Comparison of ENCODE assay signal across 13 mouse cellular contexts in the genomic region with DNA sequence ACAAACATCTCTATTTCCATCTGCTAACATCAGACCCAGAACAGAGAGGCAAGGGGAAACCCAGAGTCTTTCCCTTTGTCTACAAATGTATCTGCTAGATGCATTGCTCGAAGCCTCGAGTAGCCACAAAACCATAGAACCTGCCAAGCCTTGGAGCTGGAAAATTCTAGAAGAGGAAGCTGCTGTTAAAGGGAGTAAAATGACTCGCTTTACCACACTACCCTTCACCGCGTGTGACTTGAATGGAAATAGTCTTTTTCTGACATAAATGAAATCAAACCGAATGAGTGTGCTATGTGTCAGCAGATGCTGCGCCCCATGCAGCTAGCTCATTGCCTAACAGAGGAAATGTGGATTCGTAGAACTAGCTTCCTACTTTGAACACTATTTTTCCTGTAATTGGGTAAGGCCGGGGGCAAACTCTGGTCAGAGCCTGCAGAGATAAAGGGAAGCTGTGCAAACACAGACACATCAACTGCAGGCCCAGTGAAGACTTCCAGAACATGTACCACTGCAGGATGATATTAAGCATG.
DNase-seq lines count a peak whose midpoint lies in the region; ATAC-seq and TF ChIP-seq lines count a peak whose summit lies in the region.
"Had no signal": no experiment of that assay in that cellular context is flagged by ENCODE, and none has a peak within 500 bp of the region (broad histone marks: within the 10 kb centered on the region; RNA-seq: fewer than 3 reads in every experiment).

No protein-coding gene starts in this region.

- DNase-seq in lung, adult 18-20 months, result peak; percentile 21 to 46
- no peak for DNase-seq in lung, adult 2 months
- DNase-seq in c-Kit-positive CD71-negative TER-119-negative erythroid progenitor cells, embryonic 14.5 days (ENCODE audit: low read depth), result peak; percentile 50
- no peak for DNase-seq in cerebellum, adult 9-10 months
- no peak for DNase-seq in right cerebral cortex, postnatal 14 days
- no peak for DNase-seq in left cerebral cortex, adult 11 months (ENCODE audit: low spot score)
- DNase-seq: kidney, adult 11 months had no signal

- 64% methylated on average over 9 of the region's 9 CpGs for WGBS in lung, adult 2 months

- TF ChIP-seq CTCF in lung, adult 2 months (IDR thresholded peaks at IDR 0.05; ENCODE audit: insufficient read depth, low read length), result no peak

- no peak overlapping the region for H3K4me3 ChIP-seq in lung, adult 2 months (replicated peaks; ENCODE audit: extremely low read depth, low read depth, low read length)
- H3K4me3 ChIP-seq: embryonic facial prominence, embryonic 10.5 days; heart, embryonic 15.5 days; lung, embryonic 15.5 days; neural tube, embryonic 12.5 days had no signal

- peak; percentile 85 for ATAC-seq in megakaryocyte, adult 5-6 weeks (ENCODE audit: poor library complexity, severe bottlenecking)
- ATAC-seq: forebrain, embryonic 16.5 days had no signal

- TF ChIP-seq POLR2A in lung, adult 2 months (IDR thresholded peaks at IDR 0.05; ENCODE audit: borderline replicate concordance, extremely low read depth, low read depth, low read length), result no peak

- H3K4me1 ChIP-seq in lung, adult 2 months (ENCODE audit: control insufficient read depth, insufficient read depth, low read length), result no peaks in the 10 kb centered on the region; the same call in 1 of the 2 replicates
- H3K4me1 ChIP-seq: embryonic facial prominence, embryonic 10.5 days; heart, embryonic 15.5 days; lung, embryonic 15.5 days; neural tube, embryonic 12.5 days had no signal

Comparison
In these comparisons a context has a peak if more than half of its experiments do, and no peak if none do; other contexts are left out.
1. DNase-seq: peak in lung, adult 18-20 months (2 of 2) and c-Kit-positive CD71-negative TER-119-negative erythroid progenitor cells, embryonic 14.5 days (single experiment); none in lung, adult 2 months (single experiment), cerebellum, adult 9-10 months (single experiment), right cerebral cortex, postnatal 14 days (single experiment) and left cerebral cortex, adult 11 months (single experiment).